11 mouse cellular contexts compared by ENCODE assay signal in the genomic region with DNA sequence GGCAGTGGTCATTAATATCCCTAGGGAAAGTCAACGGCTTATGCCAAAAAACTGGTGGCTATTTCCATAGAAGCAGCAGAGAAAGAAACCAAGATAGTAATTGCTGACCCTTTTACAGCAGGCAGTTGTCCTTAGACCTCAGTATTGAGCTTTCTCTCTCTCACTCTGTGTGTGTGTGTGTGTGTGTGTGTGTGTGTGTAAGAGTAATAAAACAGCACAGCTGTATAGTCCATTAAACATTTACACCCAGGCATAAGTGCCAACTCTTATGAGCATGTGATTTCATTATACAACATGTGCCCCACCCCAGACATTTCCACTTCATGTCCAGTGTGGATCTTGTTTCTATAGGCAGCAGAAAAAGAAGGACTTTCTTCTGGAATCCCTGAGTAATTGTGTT.
DNase-seq lines count a peak whose midpoint lies in the region; ATAC-seq and TF ChIP-seq lines count a peak whose summit lies in the region.
"Had no signal": no experiment of that assay in that cellular context is flagged by ENCODE, and none has a peak within 500 bp of the region (broad histone marks: within the 10 kb centered on the region; RNA-seq: fewer than 3 reads in every experiment).

No protein-coding gene starts in this region.

- H3K27me3 ChIP-seq in forebrain, embryonic 12.5 days: no peaks in the 10 kb centered on the region
- no peaks in the 10 kb centered on the region for H3K27me3 ChIP-seq in forebrain, embryonic 16.5 days (replicated peaks; ENCODE audit: control insufficient read depth, insufficient read depth, low read length)
- H3K27me3 ChIP-seq in kidney, adult 2 months (replicated peaks; ENCODE audit: control insufficient read depth, insufficient read depth, low read length): no peaks in the 10 kb centered on the region
- H3K27me3 ChIP-seq in midbrain, embryonic 15.5 days (replicated peaks): no peaks in the 10 kb centered on the region
- H3K27me3 ChIP-seq: embryonic facial prominence, embryonic 12.5 days; liver, embryonic 13.5 days had no signal

- H3K4me3 ChIP-seq in forebrain, embryonic 12.5 days (replicated peaks): no peak overlapping the region
- no peak overlapping the region for H3K4me3 ChIP-seq in forebrain, embryonic 16.5 days (replicated peaks; ENCODE audit: low read length)
- no peak overlapping the region for H3K4me3 ChIP-seq in kidney, adult 2 months (ENCODE audit: insufficient read depth, low read depth, low read length)
- no peak overlapping the region for H3K4me3 ChIP-seq in midbrain, embryonic 15.5 days
- H3K4me3 ChIP-seq: embryonic facial prominence, embryonic 12.5 days; liver, embryonic 13.5 days had no signal

- TF ChIP-seq POLR2A in kidney, adult 2 months (IDR thresholded peaks at IDR 0.05; ENCODE audit: low read depth, low read length): no peak
- TF ChIP-seq POLR2A in brain, embryonic 14.5 days (IDR thresholded peaks at IDR 0.05; ENCODE audit: borderline replicate concordance, extremely low read depth, insufficient read depth, insufficient read length, poor library complexity, severe bottlenecking): no peak

- peaks cover 5% of the 10 kb centered on the region; the same call in 1 of the 2 replicates for H3K4me1 ChIP-seq in forebrain, embryonic 12.5 days
- no peaks in the 10 kb centered on the region; the same call in 1 of the 2 replicates for H3K4me1 ChIP-seq in forebrain, embryonic 16.5 days (replicated peaks; ENCODE audit: control insufficient read depth, insufficient read depth, low read length)
- no peaks in the 10 kb centered on the region for H3K4me1 ChIP-seq in kidney, adult 2 months (ENCODE audit: control insufficient read depth, insufficient read depth, low read length)
- no peaks in the 10 kb centered on the region for H3K4me1 ChIP-seq in midbrain, embryonic 15.5 days
- H3K4me1 ChIP-seq: embryonic facial prominence, embryonic 12.5 days; liver, embryonic 13.5 days had no signal

- no peaks in the 10 kb centered on the region for H3K9me3 ChIP-seq in forebrain, embryonic 12.5 days
- H3K9me3 ChIP-seq in forebrain, embryonic 16.5 days (ENCODE audit: control insufficient read depth, low read length): no peaks in the 10 kb centered on the region
- no peaks in the 10 kb centered on the region for H3K9me3 ChIP-seq in midbrain, embryonic 15.5 days
- H3K9me3 ChIP-seq: embryonic facial prominence, embryonic 12.5 days; liver, embryonic 13.5 days had no signal

- no peak overlapping the region for H3K27ac ChIP-seq in forebrain, embryonic 12.5 days
- H3K27ac ChIP-seq in forebrain, embryonic 16.5 days (ENCODE audit: low read length): no peak overlapping the region
- peak overlapping the region; percentile 31 for H3K27ac ChIP-seq in kidney, adult 2 months (ENCODE audit: insufficient read depth, low read depth, low read length)
- no peak overlapping the region for H3K27ac ChIP-seq in midbrain, embryonic 15.5 days
- H3K27ac ChIP-seq: embryonic facial prominence, embryonic 12.5 days; liver, embryonic 13.5 days had no signal

- no peak overlapping the region for H3K4me2 ChIP-seq in forebrain, embryonic 12.5 days
- H3K4me2 ChIP-seq in forebrain, embryonic 16.5 days (ENCODE audit: low read length): no peak overlapping the region
- no peak overlapping the region for H3K4me2 ChIP-seq in midbrain, embryonic 15.5 days
- H3K4me2 ChIP-seq: embryonic facial prominence, embryonic 12.5 days; liver, embryonic 13.5 days had no signal

- H3K9ac ChIP-seq in forebrain, embryonic 12.5 days: no peak overlapping the region
- H3K9ac ChIP-seq in forebrain, embryonic 16.5 days (replicated peaks; ENCODE audit: low read depth, low read length): no peak overlapping the region
- no peak overlapping the region for H3K9ac ChIP-seq in midbrain, embryonic 15.5 days
- H3K9ac ChIP-seq: embryonic facial prominence, embryonic 12.5 days; liver, embryonic 13.5 days had no signal

- 61% methylated on average over 1 of the region's 1 CpGs for WGBS in forebrain, embryonic 12.5 days
- WGBS in forebrain, embryonic 16.5 days: 43% methylated on average over 1 of the region's 1 CpGs
- 10% methylated on average over 1 of the region's 1 CpGs for WGBS in kidney, adult 2 months
- WGBS in midbrain, embryonic 15.5 days: 16% methylated on average over 1 of the region's 1 CpGs

- peak; percentile 41; the same call in 1 of the 2 replicates for ATAC-seq in forebrain, embryonic 12.5 days (ENCODE audit: low FRiP score)
- ATAC-seq in forebrain, embryonic 16.5 days: no peak
- ATAC-seq in midbrain, embryonic 15.5 days (replicated peaks): peak; percentile 65; the same call in 1 of the 2 replicates

- no peak for TF ChIP-seq CTCF in kidney, adult 2 months (conservative IDR thresholded peaks at IDR 0.05; ENCODE audit: insufficient read depth, insufficient read length, low read depth, low read length)
- no peak for TF ChIP-seq CTCF in brain, embryonic 14.5 days (IDR thresholded peaks at IDR 0.05; ENCODE audit: borderline replicate concordance, extremely low read depth, insufficient read depth, insufficient read length)

- no peaks in the 10 kb centered on the region for H3K36me3 ChIP-seq in forebrain, embryonic 12.5 days (replicated peaks)
- no peaks in the 10 kb centered on the region for H3K36me3 ChIP-seq in forebrain, embryonic 16.5 days (ENCODE audit: control insufficient read depth, insufficient read depth)
- H3K36me3 ChIP-seq in kidney, adult 2 months (ENCODE audit: control insufficient read depth, insufficient read depth, low read length): no peaks in the 10 kb centered on the region
- no peaks in the 10 kb centered on the region for H3K36me3 ChIP-seq in midbrain, embryonic 15.5 days (replicated peaks)
- H3K36me3 ChIP-seq: embryonic facial prominence, embryonic 12.5 days; liver, embryonic 13.5 days had no signal

- DNase-seq in kidney, adult 2 months: peak; percentile 38
- DNase-seq in kidney, adult 8-10 months: no peak
- DNase-seq in brain, embryonic 14.5 days (ENCODE audit: low read depth): peak; percentile 30
- no peak for DNase-seq in frontal cortex, postnatal 25 days (ENCODE audit: low spot score in 2 of 2)
- DNase-seq in natural killer cell, adult 2 months (ENCODE audit: low spot score in 2 of 2): no peak
- DNase-seq: cerebellum, postnatal 25 days; liver, embryonic 13.5 days had no signal

Comparison
In these comparisons a context has a peak if more than half of its experiments do, and no peak if none do; other contexts are left out.
1. DNase-seq: peak in kidney, adult 2 months (single experiment) and brain, embryonic 14.5 days (single experiment); none in kidney, adult 8-10 months (0 of 2), frontal cortex, postnatal 25 days (0 of 2) and natural killer cell, adult 2 months (0 of 2).